Mouse (Mus musculus) forelimb bud, embryonic 11.5 days (tissue): ENCODE measurements at regions not wholly inside any gene's neighbourhood (a gene's known extent, or its start where the extent isn't known, plus 50 kb on each side); places are given as distances from the start of the nearest gene placed in this dataset.
"Not testable (repeated sequence)": the region's sequence is repeated elsewhere in the genome, so short reads cannot be mapped to it uniquely, and the experiment has no call there.

Source experiments
- DNase-seq: peaks from one replicate; pipeline ENCODE4 v3.0.0-alpha.2; 2012; ENCODE audit warnings: low read depth, low spot score

DNA sequence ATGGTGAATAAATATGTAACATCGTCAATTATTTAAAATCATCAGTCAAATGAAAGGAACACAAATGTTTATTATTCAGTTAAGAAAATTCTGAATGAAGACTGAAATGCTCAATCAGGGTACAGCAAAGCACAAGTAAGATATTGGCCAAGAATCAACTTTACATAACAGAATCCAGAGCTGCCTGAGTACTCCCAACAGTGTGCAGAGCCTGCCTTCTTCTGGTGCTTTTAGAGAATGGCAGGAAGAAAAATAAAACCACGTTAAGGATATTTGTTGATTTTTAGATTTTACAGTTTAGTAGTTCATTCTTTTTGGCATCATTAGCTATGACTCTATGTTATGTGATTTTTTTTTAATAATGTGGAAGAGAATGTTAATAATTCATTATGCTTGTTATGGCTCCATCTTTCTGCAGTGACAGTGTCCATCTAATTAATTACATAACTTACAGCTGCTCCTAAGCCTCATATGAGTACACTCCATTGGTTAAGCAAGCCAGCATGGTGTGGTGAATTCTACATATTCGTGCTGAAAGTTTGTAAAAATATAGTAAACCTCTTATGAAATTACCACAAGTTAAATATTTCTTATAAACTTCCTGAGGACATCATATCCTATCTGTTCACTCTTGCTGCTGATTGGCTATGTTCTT lies 579.0 kb downstream of the Kcna4 start:
- DNase-seq: peak; percentile 9

DNA sequence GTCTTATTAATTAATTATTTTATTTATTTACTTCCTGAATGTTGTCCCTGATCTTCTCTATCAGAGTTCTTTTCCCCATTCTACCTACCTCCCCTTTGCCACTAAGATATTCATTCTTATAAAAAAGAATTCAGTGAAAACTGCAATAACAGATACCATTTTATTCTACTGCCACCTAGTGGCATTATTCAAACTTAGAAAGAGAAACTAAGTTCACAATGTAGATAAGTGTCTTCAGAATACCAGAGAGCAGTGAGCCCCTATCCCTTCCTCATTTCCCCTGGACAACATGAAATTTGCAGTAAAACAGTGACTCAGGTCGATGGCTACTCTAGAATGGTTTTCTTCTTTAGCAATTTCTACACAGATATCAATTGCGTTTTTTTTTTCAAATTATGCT lies 589.2 kb downstream of the Kcna4 start:
- peak; percentile 32 for DNase-seq

DNA sequence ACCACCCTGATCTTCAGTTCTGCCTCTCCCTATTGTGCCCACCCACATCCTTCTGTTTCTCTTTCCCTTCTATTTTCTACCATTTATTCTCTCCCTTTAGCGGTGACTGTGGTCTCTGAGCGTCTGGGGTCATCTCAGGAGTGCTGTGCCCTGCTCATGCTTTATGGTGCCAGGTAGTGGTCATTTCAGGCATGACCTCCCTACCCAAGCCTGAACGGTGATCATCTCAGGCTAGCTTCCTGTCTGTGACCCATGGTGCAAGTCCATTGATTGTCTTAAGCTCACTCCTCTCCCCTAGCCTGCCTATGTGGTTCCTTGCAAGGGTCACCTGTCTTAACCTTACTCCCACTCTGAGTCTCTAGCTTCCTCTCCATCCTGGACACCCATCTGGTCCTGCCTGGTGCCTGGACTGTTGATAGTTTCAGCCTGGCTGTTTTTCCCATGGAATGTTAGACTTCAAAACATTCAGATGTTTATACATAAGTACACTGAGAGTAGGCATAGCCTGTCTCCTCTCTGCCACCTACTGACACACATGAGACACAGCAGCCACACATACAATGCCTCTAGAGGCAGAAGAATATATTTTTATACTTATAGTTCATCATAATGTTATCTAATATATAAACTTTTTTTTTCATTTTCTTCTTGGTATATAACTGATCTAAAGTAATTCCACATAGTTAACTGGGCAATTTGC lies 595.8 kb downstream of the Kcna4 start:
- peak; percentile 29 for DNase-seq

DNA sequence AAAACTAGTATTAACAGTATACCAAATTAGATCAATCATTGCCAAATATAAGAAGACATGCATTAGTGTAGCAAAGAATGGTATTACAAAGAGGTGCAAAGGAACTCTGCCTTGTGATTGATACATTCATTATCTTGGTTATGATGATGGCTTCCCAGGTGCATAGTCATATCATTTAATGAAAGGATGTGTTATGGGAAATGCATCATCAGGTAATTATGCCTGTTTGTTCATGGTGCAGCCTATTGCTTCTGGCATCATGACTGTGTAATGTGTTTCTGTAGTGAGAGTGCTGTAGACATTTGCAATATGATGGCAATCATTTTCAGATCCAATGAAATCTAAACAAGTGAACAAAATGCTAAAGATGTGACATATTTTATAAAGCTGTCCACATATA lies 597.8 kb downstream of the Kcna4 start:
- no peak for DNase-seq

DNA sequence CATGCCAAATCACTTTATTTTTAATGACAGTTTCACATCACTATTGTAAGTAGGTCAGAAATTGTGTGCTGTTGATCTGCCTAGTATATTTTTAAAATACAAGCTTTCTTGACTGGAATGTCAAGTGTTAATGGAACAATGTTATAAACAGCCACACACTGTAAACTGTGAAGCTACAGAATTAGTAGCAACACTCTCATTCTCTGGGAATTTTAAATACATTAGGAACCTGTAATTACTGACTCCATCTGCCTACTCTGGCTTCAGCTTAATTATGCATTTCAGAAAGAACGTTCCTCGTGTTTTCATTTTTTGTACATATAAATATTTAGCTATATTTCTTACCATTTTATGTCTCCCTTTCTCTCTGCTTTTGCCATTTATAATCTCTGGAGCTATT lies 634.7 kb downstream of the Kcna4 start:
- no peak for DNase-seq

DNA sequence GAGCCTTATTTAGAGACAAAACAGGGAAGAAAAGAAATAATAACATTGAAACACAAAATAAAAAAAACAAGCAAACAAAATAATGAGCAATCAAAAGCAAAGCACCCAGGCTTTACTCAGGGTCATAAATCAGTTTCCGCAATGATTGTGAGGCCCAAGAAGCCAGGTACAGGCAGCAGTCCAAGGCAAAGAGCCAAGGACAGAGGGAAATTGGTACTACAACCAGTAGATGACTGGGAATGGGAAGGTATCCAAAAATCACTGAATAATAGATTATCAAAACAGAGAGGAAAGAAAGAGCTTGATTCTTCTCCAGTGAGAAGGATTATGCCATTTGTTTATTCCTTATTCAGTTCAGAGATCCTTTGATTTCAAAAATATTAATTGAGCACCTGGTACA lies 636.2 kb downstream of the Kcna4 start:
- DNase-seq: no peak

DNA sequence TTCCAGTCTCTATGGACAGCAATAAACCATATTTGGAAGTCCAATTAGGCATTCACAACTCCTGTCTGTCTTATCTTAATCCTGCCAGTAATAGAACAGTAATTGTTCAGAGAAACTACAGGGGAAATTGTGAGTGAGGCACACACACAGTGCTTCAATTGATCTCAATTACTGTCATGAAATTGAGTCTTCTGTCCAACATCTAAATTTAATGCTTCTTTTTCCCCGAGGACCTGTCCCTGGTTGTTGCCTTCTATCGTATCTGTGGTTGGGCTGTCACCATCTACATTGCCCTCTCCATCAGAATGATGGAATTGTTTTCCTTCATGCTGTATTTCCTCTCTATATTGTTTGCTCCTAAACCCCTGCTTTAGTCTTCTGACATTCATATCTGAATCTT lies 644.9 kb downstream of the Kcna4 start:
- no peak for DNase-seq

DNA sequence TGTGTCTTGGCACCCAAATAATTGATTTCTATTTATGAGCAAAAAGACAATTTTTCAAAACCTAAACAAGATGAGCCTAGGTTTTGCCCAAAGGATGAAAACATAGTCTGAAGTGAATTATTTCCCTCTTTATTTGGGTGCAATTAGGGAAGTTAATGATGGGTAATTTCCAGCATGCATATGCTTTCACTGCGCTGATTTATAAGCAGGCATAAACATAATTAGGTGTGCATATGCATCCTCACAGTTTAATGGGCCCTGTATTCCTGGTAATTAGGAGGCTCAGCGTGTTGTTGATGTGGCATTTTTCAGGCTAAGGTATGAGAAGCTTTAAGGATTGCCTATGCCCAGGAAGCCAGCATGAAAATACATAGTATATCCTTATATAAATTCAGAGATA lies 645.3 kb downstream of the Kcna4 start:
- peak; percentile 13 for DNase-seq

DNA sequence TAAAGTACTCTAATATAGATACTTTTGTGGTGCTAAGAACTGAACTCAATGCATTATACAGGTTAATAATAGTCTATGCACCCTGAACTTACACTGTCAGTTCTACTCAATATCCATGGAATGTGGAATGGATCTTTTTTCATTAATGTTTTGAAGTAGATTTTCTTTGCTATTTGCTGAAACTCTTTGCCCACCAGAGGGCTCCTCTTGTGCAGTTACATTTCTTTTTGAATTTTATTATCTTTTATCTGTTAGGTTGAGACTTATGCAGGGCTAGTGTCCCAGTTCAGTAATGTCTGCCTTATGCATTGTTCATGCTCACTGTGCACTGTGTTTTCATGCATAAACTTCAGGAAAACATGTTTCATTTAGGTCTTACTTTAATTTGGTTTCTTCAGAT lies 650.9 kb downstream of the Kcna4 start:
- no peak for DNase-seq

DNA sequence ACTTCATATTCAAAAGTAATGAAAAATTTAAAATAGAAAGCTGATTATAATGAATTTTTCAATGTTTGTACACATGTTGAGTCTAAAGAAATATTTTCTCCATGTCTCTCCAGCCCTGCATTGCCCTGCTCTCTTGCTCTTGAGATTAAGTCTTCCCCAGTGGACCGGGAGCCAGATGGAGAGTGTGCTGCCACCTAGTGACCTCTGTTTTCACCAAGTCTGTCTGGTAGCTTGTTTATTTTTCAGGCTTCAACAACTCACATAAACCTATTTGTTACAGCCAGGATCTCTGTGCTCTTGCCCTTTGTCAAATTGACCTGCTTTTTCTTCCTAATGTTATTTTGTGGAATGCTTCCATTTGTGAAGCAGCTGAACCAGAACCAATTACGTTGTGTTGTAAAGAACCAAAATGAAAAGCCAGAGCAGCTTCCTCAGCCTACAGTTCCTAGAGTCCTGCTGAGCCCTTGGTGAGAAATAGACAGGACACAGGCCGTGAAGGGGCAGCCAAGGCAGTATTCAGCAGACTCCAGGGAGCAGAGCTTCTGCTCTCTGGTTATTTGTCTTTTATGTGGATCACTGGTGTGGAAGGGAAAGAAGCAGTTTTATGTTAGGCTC lies 655.5 kb downstream of the Kcna4 start:
- DNase-seq: peak; percentile 40

DNA sequence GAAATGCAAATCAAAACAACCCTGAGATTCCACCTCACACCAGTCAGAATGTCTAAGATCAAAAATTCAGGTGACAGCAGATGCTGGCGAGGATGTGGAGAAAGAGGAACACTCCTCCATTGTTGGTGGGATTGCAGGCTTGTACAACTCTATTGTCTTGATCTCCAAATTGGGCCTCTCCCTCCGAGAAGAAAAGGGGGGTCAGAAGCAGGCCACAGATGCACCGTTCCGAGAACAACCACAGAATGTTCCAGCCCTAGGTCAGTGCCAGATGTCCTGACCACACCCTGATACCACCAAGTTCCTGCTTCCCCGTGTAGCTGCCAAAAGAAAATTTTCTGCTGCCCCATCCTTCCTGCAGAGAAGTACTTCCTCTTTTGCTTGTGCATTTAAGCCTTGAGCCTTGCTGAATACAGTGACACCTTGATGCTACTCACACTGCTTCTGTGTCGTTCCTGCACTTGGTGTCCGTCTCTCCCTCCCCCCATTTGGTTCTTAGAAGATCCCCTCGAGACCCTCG lies 665.2 kb downstream of the Kcna4 start:
- DNase-seq: not testable (repeated sequence)

DNA sequence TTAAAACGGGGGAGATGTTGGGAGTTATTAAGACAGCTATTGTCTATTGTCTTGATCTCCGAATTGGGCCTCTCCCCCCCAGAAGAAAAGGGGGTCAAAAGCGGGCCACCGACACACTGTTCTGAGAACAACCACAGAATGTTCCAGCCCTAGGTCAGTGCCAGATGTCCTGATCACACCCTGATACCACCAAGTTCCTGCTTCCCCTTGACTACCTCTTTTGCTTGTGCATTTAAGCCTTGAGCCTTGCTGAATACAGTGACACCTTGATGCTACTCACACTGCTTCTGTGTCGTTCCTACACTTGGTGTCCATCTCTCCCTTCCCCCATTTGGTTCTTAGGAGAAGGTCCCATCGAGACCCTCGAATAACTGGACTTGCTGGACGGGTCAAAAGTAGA lies 673.5 kb downstream of the Kcna4 start:
- DNase-seq: not testable (repeated sequence)

DNA sequence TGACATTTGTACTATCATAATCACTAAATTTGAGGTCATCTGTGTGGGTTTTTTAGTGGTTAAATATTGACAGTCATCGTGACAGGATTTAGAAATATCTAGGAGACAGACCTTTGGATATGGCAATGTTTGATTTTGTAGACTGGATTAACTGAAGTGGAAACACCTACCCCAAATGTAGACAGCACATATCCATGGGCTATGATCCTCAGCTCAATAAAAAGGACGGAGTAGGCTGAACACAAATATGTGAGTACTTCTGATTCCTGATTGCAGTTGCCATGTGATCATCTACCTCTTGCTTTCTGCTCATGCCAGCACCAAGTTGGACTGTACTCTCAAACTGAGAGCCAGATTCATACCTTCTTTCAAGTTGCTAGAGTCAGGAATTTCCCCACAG lies 674.4 kb downstream of the Kcna4 start:
- DNase-seq: no peak

DNA sequence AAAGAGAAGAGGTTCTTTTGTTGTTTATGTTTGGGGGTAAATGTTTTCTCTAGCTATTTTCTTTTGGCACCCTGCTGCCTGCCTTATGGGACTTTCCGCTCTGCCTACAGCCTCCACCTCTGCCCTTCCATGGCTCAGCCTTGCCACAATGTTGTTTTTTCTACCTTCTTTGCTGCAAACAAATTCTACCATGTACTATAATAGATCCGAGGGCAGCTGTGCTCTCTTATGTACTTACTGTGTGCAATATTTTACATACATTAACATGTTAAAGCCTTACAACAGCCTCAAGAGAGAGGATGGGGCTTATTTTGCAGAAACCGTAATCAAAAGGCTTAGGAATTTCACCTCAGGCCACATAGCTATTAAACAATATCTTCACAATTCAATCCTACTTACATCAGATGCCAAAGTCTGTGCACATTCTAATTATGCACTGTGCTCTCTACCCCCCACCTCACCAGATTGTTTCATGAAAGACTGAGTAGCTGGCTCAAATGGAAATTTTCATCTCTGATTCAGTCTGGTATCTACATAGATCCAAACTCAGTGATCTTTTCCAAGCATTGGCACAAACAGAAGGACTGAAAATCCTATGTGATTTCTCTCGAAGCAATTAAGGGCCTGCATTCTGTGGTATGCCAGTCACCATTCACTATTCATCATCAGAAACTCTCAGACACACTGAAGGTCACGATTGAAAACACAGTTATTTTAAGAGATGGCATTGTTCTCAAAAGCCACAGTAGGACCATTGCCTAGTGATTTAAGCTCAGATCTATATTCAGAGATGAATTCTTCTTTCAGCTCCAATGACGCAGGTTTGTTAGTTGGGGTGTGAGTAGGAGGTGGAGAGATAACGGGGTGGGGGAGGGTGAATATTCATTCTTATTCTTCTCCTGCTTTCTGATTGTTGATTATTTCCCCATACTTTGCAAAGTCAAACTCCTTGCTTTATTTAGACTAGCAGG lies 675.2 kb downstream of the Kcna4 start:
- DNase-seq: no peak

DNA sequence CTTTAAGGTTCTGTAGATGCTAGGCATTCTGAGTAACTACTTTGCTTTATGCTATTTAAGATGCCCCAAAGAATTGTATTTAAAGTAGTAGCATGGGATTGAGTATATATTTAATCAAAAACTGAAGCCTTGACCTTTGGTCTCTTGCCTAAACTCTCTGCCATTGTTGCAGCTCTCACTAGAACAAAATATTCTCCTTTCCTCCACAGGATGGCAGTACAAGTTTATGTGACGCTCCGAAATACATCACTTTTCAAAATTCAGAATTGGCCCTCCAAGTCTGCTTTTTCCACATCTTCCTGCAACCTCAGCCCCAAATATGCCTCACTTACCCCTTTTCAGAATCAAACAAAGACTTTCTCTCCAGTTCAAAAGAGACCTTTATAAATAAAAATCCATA lies 678.1 kb downstream of the Kcna4 start:
- peak; percentile 20 for DNase-seq

DNA sequence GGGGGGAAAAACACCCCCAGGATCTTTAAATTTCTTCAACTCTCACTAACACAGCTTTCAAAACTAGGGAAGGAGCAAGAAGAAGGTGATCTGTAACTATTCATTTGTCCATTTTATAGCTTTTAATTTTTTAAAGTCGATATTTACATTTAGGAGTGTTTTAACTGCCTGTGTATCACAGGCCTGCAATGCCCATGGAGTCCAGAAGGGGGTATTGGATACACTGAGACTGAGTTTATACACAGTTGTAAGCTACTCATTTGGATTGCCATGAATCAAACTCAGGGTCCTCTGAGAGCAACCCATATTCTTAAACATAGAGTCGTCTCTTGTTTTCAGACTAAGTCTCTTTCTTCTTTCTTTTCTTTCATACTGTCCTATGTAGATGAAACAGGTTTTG lies 679.1 kb downstream of the Kcna4 start:
- DNase-seq: no peak

DNA sequence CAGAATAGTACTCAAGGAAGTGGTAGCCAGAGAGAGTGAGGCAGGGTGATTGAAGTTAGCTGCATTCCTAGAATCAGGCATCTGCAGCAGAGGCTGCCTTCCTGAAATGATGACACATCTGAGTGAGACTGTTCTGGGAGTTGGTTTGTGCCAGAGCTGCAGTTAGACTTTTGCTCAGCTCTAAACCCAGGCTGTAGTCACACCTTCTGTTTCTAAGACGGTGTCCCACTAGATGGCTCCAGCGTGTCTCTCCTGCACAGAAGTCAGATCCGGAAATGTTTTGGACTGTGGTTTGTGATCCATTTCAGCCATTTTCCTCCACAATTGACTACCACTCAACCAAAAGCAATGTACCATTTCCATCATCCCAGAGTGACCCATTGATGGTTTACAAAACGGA lies 683.1 kb downstream of the Kcna4 start:
- no peak for DNase-seq

DNA sequence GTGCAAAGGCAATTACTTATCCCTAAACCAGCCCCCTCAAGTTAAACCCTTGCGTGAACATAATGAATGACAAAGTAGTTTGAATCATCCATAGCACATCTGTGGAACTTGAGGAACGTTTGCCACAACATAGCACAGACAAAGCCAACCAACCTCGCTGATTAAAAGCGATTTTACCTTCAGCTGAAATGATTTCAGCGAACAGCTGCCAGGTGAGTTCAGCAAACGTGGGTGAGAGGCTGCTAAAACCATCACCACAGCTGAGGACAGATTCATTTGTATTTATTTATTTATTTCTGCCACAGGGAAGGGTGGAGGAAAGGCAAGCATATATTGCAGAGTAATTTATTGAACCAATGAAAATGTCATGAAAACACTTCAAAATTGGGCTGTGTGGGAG lies 704.4 kb downstream of the Kcna4 start:
- no peak for DNase-seq

DNA sequence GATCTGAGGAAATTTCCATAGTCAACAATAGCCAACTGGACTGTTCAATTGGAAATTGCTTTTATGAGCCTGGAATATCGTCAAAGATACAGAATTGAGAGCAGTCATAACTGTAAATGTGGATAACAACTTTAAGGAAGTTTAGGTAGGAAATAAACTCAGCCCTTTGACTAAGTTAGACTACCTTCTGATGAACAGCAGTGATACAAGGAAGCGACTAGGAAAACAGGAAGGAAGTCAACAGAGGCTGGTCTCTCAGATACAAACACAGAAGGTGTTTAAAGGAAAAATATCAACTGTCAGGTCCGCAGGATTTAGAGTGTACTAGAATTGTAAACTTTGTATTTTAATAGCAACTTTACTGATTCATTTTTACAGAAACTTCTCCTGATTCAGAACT lies 721.1 kb downstream of the Kcna4 start:
- no peak for DNase-seq

DNA sequence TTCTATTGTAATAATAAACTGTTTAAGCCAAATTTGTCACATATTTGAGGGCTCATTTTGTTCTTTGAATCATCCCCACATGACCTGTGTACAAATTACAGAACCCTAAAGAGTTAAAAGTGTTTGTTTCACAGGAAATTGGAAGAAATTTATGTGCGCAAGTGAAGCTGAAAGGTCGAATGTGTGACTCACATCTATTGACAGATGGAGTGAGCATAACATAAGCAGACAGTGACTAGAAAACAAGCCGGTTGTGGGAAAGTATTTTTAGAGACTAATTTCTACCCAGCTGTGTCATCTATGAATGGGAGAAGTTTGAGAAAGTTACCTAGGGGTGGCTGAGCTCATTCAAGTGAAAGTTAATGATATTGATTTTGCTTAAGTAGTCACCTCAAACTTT lies 732.8 kb downstream of the Kcna4 start:
- no peak for DNase-seq

DNA sequence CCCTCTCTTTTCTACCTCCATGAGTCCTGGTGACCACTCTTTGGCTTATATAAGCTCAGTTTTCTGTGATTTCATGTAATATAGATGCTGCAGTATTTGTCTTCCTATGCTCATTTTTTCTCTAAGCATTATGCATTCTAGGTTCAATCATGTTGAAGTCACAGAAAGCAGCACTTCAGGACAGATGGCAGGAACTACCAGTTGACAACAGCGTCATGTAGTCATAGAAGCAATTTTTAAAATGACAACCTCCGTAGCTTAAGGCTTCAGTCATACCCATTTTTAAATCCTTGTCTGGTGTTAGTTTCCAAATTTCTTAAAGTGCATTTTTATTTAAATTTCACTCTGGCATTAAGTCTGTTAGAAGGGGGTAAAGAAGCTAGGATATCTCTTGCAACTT lies 740.2 kb downstream of the Kcna4 start:
- no peak for DNase-seq
